Mouse (Mus musculus): Measurements from ENCODE around the gene Enox1.

GRCm38 (mm10) chr14:77477704-77478103 is 321.1 kb downstream of the Enox1 start:
- TF ChIP-seq POLR2A (IDR thresholded peaks at IDR 0.05; ENCODE audit: low read depth, low read length) (no peak), CTCF (IDR thresholded peaks at IDR 0.05; ENCODE audit: extremely low read depth, insufficient read length, insufficient replicate concordance, low read depth, low read length) (no peak)
